Mouse (Mus musculus): ENCODE measurements at regions not wholly inside any gene's neighbourhood (a gene's known extent, or its start where the extent isn't known, plus 50 kb on each side); places are given as distances from the start of the nearest gene placed in this dataset.
A peak's percentile ranks its signal among the peaks of the same experiment; 100 is the strongest.

DNA sequence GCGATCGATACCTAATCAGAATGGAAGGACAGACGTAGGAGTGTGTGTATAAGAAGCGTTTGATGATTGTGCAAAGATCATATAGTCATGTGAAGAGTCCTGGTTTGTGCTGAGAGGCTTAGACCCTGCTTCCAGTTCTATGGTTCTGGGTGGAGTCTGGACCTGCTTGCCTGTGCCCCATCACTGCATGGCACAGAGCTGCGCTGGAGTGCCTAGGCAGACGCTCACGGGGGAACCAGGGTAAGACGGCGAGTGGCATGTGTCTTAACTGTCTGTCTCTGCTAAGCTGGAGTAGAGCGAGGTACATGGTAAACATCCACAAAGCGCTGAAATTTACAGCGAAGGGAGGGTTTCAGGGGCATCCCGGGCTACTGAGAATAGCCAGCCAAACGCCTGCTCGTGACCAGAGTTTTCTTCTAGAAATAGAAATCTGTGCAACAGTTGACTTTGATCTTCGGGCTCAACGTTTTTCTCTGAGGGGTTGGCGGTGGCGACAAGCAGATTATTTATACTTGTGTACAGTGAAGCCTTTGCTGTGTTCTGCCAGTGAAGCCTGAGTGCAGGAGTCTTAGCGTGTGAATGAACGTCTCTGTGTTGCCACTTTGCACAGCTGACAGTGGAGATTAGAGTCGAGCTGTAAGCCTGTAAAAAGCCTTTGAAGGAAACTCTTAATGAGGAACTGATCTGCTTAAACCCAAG is 251.9 kb downstream of the Foxo1 start:
- peak in 1 of 2 experiments; percentile 57 for DNase-seq (ENCODE audit: low spot score in 2 of 2)

DNA sequence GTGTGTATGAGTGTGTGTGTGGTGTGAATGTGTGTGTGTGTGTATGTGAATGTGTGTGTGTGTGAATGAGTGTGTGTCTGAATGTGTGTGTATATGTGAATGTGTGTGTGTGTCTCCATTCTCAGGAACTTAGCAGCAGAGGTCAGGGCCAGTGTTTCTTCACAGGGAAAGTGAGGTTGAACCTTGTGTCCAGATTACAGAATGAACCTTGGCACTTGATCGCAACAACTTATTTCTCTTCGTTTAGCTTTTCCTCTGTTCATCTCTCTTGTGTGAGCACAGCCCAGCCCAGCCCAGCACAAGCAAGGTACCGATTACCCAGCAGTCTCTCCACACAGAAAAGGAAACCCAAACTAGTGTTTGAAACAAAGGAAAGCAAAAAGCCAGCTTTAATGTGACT is 249.7 kb downstream of the Foxo1 start:
- no peak for DNase-seq (ENCODE audit: low spot score in 2 of 2)

DNA sequence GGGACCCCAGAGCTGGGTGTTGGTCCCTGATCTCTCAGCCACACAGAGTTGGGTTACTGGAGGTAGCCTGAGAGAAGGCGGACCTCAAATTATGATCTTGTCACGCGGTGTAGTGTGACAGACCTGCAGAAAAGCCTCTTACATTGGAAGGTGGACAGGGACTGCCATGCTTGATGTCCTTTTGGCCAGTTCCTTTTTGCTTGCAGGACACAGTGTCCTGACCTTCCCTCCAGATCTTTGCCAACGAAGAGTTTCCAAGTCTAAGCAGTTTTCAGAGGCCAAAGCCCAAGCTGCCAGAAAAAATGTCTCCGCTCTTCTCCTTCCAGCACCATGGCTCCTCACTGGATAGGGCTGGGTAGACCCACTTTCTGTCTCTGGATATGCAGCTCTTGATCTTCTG is 248.6 kb downstream of the Foxo1 start:
- DNase-seq (ENCODE audit: low spot score in 2 of 2): no peak

DNA sequence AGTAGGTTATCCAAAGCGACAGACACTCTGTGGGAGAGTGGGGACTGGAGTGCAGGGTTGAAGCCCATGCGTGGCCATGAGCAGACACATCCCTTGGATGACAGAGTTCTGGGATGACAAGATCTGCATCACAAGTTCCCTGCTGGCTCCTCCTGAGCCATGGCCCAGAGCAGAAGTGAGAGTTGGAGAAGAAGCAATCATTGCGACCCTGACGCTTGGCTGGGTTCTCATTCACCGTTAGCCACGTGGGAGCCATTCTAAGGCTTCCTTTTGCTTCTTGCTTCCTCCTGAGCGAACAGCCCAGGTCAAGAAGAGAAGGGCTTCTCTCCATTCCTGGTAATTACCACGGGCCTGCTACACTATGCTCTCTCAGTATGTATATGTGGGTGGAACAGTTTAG is 244.6 kb downstream of the Foxo1 start:
- no peak for DNase-seq (ENCODE audit: low spot score in 2 of 2)

DNA sequence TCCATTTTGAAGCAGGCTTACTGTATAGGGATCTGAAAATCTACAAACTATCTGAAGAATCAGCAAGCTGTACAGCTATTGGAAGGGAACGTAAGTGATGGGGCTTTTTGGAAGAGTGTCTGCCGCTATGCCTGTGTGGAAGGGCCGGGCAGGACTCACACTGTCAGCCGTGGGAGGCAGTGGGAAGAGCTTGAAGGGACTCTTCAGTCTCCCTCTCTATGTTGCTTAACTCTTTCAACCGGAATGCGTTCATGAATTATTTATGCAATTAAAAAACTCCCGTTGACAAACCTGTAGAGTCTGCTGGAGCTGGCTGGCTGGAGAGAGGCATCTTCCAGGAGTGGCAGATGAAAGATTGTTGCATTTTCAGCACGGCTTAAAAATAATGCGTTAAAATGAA is 243.4 kb downstream of the Foxo1 start:
- no peak for DNase-seq (ENCODE audit: low spot score in 2 of 2)

DNA sequence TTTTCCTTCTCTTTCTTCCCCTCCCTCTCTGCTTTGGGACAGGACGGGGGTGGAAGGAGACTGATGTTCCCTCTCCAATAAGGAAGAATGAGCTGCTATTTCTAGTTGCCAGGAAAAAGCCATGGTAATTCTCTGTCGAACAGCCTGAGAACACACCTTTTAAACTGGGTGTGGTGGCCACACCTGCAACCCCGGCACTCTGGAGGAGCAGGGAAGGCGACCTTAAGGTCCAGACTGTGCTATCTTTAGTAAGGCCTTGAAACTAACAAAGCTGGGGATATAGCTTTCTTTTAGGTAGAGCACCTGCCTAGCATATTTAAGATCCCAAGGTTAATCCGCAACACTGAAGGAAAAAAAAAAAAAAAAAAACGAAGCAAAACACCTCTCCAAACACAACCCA is 242.7 kb downstream of the Foxo1 start:
- DNase-seq (ENCODE audit: low spot score in 2 of 2): no peak

DNA sequence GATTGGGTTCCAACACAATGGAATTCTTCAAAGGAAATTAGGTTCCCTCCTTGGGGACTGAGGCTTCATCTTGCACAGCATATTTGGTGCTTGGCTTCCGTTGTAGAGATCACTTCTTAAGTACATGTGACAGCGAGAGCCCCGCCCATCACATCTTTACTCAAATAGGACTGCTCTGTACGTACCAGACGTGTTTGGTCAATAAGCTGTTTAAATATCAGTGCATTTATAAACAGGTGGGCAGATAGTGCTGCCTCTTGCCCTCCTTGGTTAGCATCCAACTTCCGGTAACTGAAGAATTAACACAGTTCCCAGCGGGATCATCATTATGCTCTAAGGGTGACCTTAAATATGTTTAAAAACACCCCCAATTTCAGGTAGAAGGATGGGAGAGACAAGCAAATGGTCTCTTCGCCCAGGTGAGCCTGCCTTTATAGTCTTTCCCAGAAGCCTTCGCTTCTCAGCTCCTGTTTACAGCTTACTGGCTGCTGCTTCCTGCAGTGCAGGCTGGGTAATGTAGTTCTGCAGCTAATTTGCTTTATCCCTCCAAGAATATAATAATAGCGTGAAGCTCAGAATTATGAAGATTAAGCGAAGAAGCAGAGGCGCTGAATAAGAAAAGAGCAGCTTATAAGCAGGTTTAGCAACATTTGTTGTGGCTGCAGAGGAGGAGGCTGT is 242.1 kb downstream of the Foxo1 start:
- DNase-seq (ENCODE audit: low spot score in 2 of 2): peak; percentile 41 to 63

DNA sequence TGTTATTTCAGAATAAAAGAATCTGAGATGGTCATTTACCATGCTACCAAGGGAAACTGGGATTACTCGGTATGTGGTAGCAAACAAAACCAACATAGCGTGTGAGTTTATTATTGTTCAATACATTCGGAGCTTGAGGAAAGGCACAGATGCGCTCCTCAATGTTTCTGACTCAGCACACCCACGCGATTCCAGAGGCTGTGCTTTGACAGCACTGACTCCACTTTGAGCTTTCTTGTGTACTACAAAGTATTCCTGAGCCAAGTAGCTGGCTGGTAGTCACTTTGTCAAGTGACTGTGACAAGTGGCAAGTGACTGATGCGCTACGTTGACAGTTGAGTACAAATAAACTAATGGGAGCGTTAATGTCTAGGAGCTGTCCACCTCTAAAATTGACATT is 235.8 kb downstream of the Foxo1 start:
- DNase-seq (ENCODE audit: low spot score in 2 of 2): peak in 1 of 2 experiments; percentile 36

DNA sequence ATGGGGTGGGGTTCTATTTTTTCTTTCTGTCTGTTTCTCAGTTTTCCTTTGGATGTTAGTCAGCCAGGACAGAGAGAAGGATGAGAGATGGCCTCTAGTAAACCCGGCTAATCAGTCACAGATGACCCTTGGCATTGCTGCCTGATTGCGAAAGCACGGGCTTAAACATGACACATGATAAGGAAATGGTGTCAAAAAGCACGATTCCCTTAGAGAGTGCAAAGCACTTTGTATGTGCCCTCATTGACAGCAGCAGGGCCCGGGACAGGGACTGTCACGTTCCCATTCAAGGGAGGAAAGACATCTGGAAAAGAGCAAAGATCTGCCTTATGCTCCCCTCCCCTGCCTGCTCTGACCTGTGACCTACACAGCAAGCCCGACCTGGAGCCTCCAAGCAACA is 234.1 kb downstream of the Foxo1 start:
- DNase-seq (ENCODE audit: low spot score in 2 of 2): no peak

DNA sequence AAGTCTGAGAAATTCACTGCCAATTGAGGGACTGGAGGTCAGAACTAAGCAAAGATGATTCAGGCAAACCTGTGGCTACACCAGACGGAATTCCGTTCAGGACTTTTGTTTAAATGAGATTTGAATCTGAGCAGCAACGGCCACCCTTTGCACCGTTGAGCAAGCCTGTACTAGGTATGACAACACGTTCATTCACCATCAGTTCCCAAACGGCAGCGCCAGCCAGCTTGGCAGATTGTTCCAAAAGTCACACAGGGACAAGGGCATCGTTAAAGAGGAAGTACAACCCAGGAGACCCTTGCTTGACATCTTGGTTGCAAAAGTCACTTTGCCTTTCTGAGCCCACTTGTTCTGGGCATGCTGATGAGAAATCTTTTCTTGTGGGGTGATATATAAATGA is 233.5 kb downstream of the Foxo1 start:
- no peak for DNase-seq (ENCODE audit: low spot score in 2 of 2)

DNA sequence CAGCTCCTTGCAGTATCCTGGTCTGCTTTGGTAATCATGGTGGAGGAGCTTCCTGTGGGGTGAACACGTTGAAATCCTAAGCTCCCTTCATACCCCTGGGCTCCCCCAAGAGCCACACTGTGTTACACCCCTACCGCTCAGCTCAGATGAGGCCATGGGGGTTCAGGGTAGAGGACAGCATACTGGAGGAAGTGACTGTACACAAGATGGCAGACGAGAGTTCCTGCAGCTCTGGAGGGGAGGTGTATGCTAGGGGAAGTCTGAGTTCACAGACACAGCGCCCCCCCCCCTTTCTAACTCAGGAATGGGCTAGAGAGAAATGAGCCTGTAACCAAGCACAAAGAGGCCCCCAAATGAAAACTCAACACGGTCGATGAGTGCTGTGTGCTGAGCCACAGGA is 231.9 kb downstream of the Foxo1 start:
- DNase-seq (ENCODE audit: low spot score in 2 of 2): no peak

DNA sequence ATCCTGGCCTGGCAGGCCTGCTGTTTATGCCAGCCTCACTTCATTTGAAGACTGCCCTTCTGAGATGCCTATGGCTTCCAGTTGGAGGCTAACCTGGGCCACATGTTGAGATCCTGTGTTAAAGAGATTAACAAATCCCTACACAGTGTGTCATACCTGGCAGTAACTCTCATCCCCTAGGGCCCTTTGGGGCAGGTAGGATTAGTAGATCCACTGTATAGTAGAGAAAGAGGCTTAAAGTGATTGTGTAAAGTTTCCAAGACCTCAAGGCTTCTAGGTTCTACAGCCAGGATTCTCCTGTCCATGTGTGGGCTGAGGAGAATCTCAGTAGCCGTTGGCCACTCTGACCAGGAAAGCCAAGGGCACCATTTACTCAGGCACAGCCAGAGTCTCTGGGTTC is 231.4 kb downstream of the Foxo1 start:
- DNase-seq (ENCODE audit: low spot score in 2 of 2): no peak

DNA sequence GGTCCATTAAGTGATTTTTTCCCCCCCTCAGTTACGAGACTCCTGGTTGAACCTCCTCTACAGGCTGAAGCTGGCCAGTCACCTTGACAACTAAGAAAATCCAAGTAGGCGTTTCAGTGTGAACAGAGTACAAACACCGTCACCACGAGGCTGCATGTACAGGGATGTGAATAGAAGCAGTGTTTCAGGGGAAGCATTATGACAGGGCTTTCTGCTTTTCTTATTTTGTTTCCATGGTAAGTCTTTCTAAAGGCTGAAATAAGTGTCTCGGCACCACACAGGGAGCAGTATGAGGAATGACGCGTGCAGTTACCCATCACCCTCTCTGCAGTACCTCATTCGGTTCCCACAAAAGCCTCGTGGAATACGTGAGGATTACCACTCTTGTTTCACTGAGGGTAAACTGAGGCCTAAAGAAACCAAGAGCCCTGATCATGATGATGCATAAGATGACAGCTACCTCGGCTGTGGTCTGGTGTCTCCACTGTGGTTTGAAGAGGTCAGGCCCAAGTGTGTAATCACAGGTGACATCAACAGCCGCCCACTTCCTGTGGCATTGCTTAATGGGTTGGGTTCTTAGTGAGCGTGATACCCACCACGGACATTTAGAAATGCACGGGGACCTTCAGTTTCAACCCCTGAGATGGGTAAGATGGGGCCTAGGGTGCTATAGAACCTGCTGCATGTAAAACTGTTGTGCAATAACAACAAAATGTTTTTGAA is 230.5 kb downstream of the Foxo1 start:
- DNase-seq (ENCODE audit: low spot score in 2 of 2): no peak

DNA sequence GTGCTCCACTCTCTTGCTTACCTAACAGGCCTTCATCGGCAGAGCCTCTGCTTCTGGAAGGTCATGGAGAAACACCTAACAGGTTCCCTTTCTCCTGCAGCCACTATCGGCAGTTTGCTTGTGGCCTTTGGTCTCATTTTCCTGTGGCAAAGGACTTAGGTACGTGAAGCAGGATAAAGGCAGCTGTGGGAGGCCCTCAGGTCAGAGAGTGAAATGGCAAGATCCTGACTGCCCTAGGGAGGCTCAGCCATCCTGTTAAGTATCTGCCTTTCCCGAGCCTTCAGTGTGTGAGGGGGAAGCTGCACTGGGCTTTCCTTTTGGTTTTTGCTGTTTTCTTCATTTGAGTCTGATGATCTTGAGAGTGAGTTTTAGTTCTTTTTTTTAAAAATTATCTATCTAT is 228.8 kb downstream of the Foxo1 start:
- DNase-seq (ENCODE audit: low spot score in 2 of 2): no peak

DNA sequence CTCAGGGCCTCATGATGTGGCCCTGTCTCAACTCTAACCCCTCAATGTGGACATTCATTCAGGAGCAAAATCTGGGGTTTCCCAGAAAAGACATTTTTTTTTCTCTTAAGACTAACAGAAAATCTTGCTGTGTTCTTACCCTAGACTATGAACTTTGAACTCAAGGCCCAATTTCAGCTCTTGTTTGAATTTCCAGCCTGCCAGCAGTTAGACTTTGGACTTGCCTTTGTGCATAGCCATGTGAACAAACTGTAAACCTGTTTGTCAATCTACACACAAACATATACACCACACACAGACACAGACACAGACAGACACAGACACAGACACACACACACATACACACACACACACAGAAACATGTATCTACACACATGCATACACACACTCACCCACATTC is 227.3 kb downstream of the Foxo1 start:
- DNase-seq (ENCODE audit: low spot score in 2 of 2): no peak

DNA sequence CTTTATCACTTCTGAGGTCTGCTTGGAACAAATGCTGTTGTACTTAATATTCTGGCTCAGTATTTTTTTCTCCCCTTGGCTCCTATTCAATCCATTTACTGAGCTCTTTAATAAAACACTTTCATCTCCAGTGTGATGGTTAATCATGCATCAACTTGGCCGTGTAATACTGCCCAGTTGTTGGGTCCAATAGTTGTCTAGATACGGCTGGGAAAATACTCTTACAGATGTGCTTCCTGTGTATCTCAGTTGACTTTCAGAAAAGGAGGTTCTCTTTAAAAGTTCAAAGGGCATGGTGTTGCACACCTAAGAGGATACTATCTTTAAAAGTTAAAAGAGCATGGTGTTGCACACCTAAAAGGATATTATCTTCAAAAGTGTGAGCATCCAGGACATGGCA is 226.8 kb downstream of the Foxo1 start:
- DNase-seq (ENCODE audit: low spot score in 2 of 2): no peak

DNA sequence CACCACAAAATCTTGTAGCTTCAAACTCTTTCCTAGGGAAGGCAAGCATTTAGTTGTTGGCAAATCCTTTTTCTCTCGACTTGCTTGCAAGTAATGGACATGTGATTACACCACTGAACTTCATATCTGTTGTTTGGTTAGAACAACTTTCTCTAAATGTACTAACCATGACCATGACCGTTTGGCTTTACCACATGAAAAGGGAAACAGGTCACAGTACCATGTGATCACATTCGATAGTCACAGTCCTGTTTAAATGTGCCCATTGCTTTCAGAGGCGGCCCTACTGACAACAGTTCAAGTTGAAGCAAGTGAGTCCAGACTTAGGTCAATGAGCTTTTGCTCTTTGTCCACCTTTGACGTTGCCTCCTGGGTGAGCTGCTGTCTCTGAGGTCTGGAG is 211.1 kb downstream of the Foxo1 start:
- DNase-seq (ENCODE audit: low spot score in 2 of 2): no peak

DNA sequence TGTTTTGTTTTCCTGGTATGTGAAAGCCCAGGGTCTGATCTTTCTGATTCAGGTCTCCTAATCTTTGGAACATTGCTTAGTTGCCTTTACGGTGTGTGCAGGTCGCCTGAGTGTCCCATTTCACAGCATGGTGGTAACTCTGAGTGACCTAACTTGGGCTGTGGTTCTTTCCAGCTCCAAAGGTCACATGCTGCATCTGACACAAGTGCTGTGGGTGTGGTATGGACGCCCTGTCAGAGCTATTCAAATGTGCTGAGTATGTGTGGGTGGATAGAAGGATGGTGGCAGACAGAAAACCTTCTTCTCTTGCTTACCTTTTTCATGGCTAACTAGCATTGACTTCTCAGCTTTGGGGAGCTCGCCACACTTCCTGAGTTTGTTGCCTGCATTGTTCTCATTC is 201.8 kb downstream of the Foxo1 start:
- no peak for DNase-seq (ENCODE audit: low spot score in 2 of 2)

DNA sequence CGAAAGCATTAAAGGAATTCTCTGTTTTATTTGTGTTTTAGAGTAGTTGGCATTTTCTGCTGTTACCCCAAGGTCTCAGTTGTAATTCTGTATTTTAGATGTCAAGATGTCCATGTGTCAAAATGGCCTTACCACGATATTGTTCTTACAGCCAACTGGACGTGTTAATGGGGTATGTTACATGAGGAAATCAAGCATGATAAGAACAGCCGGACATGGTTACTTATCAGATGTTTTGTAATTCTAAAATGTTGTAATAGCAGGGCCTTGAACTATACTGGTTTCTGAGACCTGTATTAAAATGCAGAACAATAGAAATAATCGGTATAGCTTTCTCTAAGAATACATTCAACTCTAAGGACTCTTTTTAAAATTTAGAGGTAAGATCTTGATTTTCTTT is 201.3 kb downstream of the Foxo1 start:
- DNase-seq (ENCODE audit: low spot score in 2 of 2): no peak

DNA sequence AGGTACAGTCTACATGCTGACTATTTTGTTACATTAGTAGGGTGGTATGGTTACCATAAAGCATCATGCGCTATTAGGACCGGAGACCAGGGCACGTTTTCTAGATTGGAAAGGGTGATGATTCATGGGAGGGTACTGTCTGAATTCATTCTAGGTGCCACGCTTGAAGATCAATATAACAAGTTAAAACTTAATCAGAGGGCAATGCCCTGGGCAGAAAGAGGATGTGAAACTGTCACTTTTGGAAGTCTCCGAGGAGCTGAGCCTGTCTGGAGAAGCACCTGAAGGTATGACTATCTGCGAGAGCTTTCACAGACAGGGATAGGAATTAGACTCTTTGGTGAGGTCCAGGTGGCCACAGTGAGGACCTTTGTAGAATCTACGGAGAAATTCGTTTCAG is 200.2 kb downstream of the Foxo1 start:
- DNase-seq (ENCODE audit: low spot score in 2 of 2): no peak

DNA sequence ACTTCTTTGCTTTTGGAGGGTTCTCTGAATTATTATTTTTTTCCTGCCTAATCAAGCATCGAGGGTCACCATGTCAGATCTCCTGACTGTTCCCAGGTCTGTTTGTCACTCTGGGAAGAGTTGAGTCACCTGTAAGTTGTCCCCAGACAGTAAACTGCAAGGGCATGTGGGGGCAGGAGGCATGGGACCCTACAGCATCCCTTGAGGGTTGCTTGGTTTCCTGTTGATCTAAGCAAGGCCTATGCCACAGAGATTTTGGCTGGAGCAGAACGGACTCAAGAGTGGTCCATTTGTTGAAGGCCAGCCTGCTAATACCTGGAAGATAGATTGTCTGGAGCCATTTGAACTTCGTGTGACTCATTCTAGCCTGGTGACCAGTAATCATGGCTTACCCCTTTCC is 199.7 kb downstream of the Foxo1 start:
- no peak for DNase-seq (ENCODE audit: low spot score in 2 of 2)

DNA sequence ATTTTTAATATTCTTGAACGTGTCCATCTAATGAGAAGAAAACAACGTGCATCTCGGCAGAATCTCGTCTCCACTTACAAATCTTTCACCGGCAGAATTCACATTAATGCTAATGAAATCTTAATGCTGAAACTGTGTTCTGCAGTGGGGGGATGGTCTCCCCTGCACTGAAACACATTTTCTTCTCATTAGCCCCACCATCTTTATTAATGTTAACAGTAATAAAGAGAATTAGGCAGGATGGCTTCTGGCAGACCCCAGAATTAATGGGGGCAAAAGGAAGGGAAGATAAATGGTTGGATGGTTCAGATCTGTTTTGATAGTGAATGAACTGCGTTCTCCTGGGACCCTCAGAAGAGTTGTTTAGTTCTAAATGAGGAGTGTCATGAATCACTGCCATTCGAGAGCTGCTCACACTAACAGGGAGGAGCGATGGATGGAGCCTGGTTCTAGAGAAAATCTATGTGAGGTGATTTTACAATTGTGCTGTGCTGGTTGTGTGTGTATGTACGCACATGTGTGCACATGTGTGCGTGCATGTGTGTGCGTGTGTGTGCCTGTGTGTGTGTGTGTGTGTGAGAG is 198.9 kb downstream of the Foxo1 start:
- no peak for DNase-seq (ENCODE audit: low spot score in 2 of 2)
